Mouse (Mus musculus) MEL (cell line): ENCODE data around the gene Osbpl3. TPM values are rescaled to one million over a fixed set of nuclear protein-coding genes. Genes with fewer than 3 reads are reported as not detected.

Source experiments
- DNase-seq: peaks from one replicate; pipeline ENCODE4 v3.0.0; 2011; ENCODE audit warnings: low read depth, low spot score
- H3K27ac ChIP-seq: 2 replicates; pipeline ENCODE4 v1.5.1; 2012; ENCODE audit warnings: low read depth, mild to moderate bottlenecking, control low read depth, low read length, moderate library complexity; ENCODE audit not compliant: control insufficient read depth
- H3K27me3 ChIP-seq, 2 experiments: fragments of 150-350 bp in 1 of 2; sonication (generic) in 1 of 2; 2 replicates each; pipeline ENCODE4 v1.6.1; 2012; ENCODE audit warnings: low read length in 2 of 2, mild to moderate bottlenecking in 2 of 2, improper control_type of control experiment in 1 of 2, moderate library complexity in 1 of 2; ENCODE audit not compliant: insufficient read depth in 2 of 2, control insufficient read depth in 1 of 2
- H3K36me3 ChIP-seq, 2 experiments: 2 replicates each; pipeline ENCODE4 v1.6.1; 2012 to 2014; ENCODE audit warnings: low read length in 2 of 2, improper control_type of control experiment in 1 of 2, inconsistent platforms in 1 of 2, mild to moderate bottlenecking in 1 of 2; ENCODE audit not compliant: insufficient read depth in 2 of 2, control insufficient read depth in 1 of 2
- H3K4me1 ChIP-seq, 2 experiments: fragments of 150-350 bp in 1 of 2; sonication (generic) in 1 of 2; 2 replicates each; pipeline ENCODE4 v1.6.1; 2012; ENCODE audit warnings: low read length in 2 of 2, improper control_type of control experiment in 1 of 2, mild to moderate bottlenecking in 1 of 2; ENCODE audit not compliant: insufficient read depth in 2 of 2, control insufficient read depth in 1 of 2
- H3K4me3 ChIP-seq, 2 experiments: fragments of 150-350 bp in 1 of 2; sonication (generic) in 1 of 2; 2 replicates each; pipeline ENCODE4 v1.5.1; 2012; ENCODE audit warnings: low read depth in 2 of 2, low read length in 2 of 2, mild to moderate bottlenecking in 2 of 2, moderate library complexity in 2 of 2, control low read depth in 1 of 2, improper control_type of control experiment in 1 of 2; ENCODE audit not compliant: control insufficient read depth in 1 of 2, insufficient read depth in 1 of 2
- H3K79me2 ChIP-seq: 2 replicates; pipeline ENCODE4 v1.6.1; 2012; ENCODE audit warnings: mild to moderate bottlenecking, low read length, moderate library complexity; ENCODE audit not compliant: control insufficient read depth, poor library complexity, insufficient read depth
- H3K9ac ChIP-seq: 2 replicates; pipeline ENCODE4 v1.6.1; 2012; ENCODE audit warnings: low read depth, mild to moderate bottlenecking, control low read depth, low read length, moderate library complexity; ENCODE audit not compliant: control insufficient read depth, poor library complexity, severe bottlenecking
- H3K9me3 ChIP-seq: fragments of 150-350 bp; sonication (generic); replicated peaks from 2 replicates; pipeline ENCODE4 v1.6.1; 2012; ENCODE audit warnings: mild to moderate bottlenecking, low read length, improper control_type of control experiment, moderate library complexity; ENCODE audit not compliant: insufficient read depth
- BHLHE40 ChIP-seq: IDR thresholded peaks from 2 replicates; pipeline ENCODE4 v1.6.1; 2012; ENCODE audit warnings: low read depth, mild to moderate bottlenecking, inconsistent platforms, low read length, improper control_type of control experiment, borderline replicate concordance
- CHD1 ChIP-seq: IDR thresholded peaks from 2 replicates; pipeline ENCODE4 v1.6.1; 2012; ENCODE audit warnings: low read depth, mild to moderate bottlenecking, inconsistent platforms, low read length, improper control_type of control experiment
- E2F4 ChIP-seq: IDR thresholded peaks from 2 replicates; pipeline ENCODE4 v1.6.1; 2011; ENCODE audit warnings: low read depth, low read length, improper control_type of control experiment, borderline replicate concordance
- ELF1 ChIP-seq: IDR thresholded peaks from 2 replicates; pipeline ENCODE4 v1.6.1; 2014; ENCODE audit warnings: low read depth, mild to moderate bottlenecking, inconsistent platforms, low read length, improper control_type of control experiment, moderate library complexity
- ETS1 ChIP-seq: IDR thresholded peaks from 2 replicates; pipeline ENCODE4 v1.6.1; 2012; ENCODE audit warnings: low read depth, mild to moderate bottlenecking, inconsistent platforms, low read length, improper control_type of control experiment, moderate library complexity
- GATA1 ChIP-seq: IDR thresholded peaks from 2 replicates; pipeline ENCODE4 v1.6.1; 2011; ENCODE audit warnings: low read depth, low read length, improper control_type of control experiment
- JUND ChIP-seq: IDR thresholded peaks from 2 replicates; pipeline ENCODE4 v1.6.1; 2011; ENCODE audit warnings: low read depth, mild to moderate bottlenecking, improper control_type of control experiment, low read length
- MEF2A ChIP-seq: IDR thresholded peaks from 2 replicates; pipeline ENCODE4 v1.6.1; 2014; ENCODE audit warnings: low read depth, mild to moderate bottlenecking, inconsistent platforms, low read length, improper control_type of control experiment; ENCODE audit not compliant: poor library complexity, insufficient replicate concordance, severe bottlenecking; ENCODE audit errors: extremely low read depth
- MXI1 ChIP-seq: IDR thresholded peaks from 2 replicates; pipeline ENCODE4 v1.6.1; 2011; ENCODE audit warnings: mild to moderate bottlenecking, low read depth, low read length, improper control_type of control experiment
- MYC ChIP-seq: IDR thresholded peaks from 2 replicates; pipeline ENCODE4 v1.6.1; 2011; ENCODE audit warnings: low read depth, mild to moderate bottlenecking, low read length, improper control_type of control experiment, moderate library complexity
- NELFE ChIP-seq: IDR thresholded peaks from 2 replicates; pipeline ENCODE4 v1.6.1; 2011; ENCODE audit warnings: low read depth, low read length, improper control_type of control experiment
- POLR2A ChIP-seq, 2 experiments: IDR thresholded peaks; 2 replicates each; pipeline ENCODE4 v1.6.1; 2011 to 2012; ENCODE audit warnings: low read length in 2 of 2, mild to moderate bottlenecking in 2 of 2, control low read depth in 1 of 2, improper control_type of control experiment in 1 of 2, low read depth in 1 of 2, moderate library complexity in 1 of 2; ENCODE audit not compliant: control insufficient read depth in 1 of 2, insufficient read depth in 1 of 2, poor library complexity in 1 of 2
- POLR2AphosphoS5 ChIP-seq: IDR thresholded peaks from 2 replicates; pipeline ENCODE4 v1.6.1; 2012; ENCODE audit warnings: low read depth, borderline replicate concordance, mild to moderate bottlenecking, inconsistent platforms, low read length, moderate library complexity, mixed read lengths
- RAD21 ChIP-seq: IDR thresholded peaks from 2 replicates; pipeline ENCODE4 v1.6.1; 2011; ENCODE audit warnings: mild to moderate bottlenecking, low read depth, low read length, improper control_type of control experiment
- RCOR1 ChIP-seq: IDR thresholded peaks from 2 replicates; pipeline ENCODE4 v1.6.1; 2012; ENCODE audit warnings: low read depth, mild to moderate bottlenecking, inconsistent platforms, low read length, improper control_type of control experiment
- SIN3A ChIP-seq: IDR thresholded peaks from 2 replicates; pipeline ENCODE4 v1.6.1; 2012; ENCODE audit warnings: low read length, improper control_type of control experiment, inconsistent platforms
- SMC3 ChIP-seq: IDR thresholded peaks from 2 replicates; pipeline ENCODE4 v1.6.1; 2011; ENCODE audit warnings: low read depth, low read length, improper control_type of control experiment
- TCF12 ChIP-seq: IDR thresholded peaks from 2 replicates; pipeline ENCODE4 v1.6.1; 2014; ENCODE audit warnings: low read depth, mild to moderate bottlenecking, inconsistent platforms, low read length, improper control_type of control experiment, moderate library complexity
- UBTF ChIP-seq: IDR thresholded peaks from 2 replicates; pipeline ENCODE4 v1.6.1; 2012; ENCODE audit warnings: low read depth, mild to moderate bottlenecking, inconsistent platforms, low read length, improper control_type of control experiment, moderate library complexity, borderline replicate concordance; ENCODE audit not compliant: insufficient read depth
- USF1 ChIP-seq: IDR thresholded peaks from 2 replicates; pipeline ENCODE4 v1.6.1; 2014; ENCODE audit warnings: low read depth, mild to moderate bottlenecking, inconsistent platforms, low read length, improper control_type of control experiment, moderate library complexity
- USF2 ChIP-seq, 2 experiments: IDR thresholded peaks; 2 replicates each; pipeline ENCODE4 v1.6.1; 2011 to 2012; ENCODE audit warnings: improper control_type of control experiment in 2 of 2, low read length in 2 of 2, borderline replicate concordance in 1 of 2, inconsistent platforms in 1 of 2, low read depth in 1 of 2, mild to moderate bottlenecking in 1 of 2; ENCODE audit not compliant: insufficient read depth in 1 of 2
- ZKSCAN1 ChIP-seq: IDR thresholded peaks from 2 replicates; pipeline ENCODE4 v1.6.1; 2012; ENCODE audit warnings: low read depth, mild to moderate bottlenecking, inconsistent platforms, low read length, improper control_type of control experiment, moderate library complexity
- ZNF384 ChIP-seq: IDR thresholded peaks from 2 replicates; pipeline ENCODE4 v1.6.1; 2012; ENCODE audit warnings: low read depth, mild to moderate bottlenecking, inconsistent platforms, low read length, improper control_type of control experiment
- polyA plus RNA-seq, 2 experiments: library from polyadenylated mRNA; stranded (reverse) in 1 of 2; unstranded in 1 of 2; fragments of >175 nt in 1 of 2; fragments of >200 nt in 1 of 2; gene quantifications; 2 replicates each; pipeline versions ENCODE4 v1.2.1 to v1.2.4; 2012; ENCODE audit warnings: low replicate concordance in 2 of 2, low read depth in 1 of 2; ENCODE audit not compliant: insufficient read length in 2 of 2, insufficient read depth in 1 of 2, missing spikeins in 1 of 2
- total RNA-seq: library from RNA; depleted of rRNA; stranded (reverse); fragments of 300-350 nt; gene quantifications from 2 replicates; pipeline ENCODE4 v1.2.3, GENCODE M21; 2012

Gene Osbpl3
- total and polyA plus RNA-seq, 3 experiments = 4.9 to 5.6 TPM; not detected in 1

DNA sequence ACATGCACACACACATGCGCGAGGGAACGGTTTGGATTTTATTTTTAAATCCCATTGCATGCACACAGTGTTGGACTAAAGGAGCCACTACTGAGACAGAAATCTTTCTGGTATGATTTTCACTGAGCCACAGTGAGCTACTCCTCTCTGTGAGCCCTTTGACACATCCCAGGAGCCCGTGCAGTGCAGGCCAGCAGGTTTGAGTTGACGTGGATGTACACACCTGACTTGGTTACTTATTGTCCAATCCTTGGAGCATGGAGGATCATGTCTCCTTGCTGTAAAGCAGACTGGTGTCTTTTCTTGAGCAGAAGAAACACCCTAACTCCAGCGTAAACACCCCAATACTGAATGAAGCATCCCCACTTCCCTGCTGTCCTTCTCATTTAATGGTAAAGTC, 57.7 kb downstream of the Osbpl3 start:
- H3K79me2 ChIP-seq = no peaks in the 10 kb centered on the region
- no peak for DNase-seq
- no peaks in the 10 kb centered on the region for H3K9me3 ChIP-seq
- no peak overlapping the region for H3K9ac ChIP-seq
- H3K4me3 ChIP-seq = no peak overlapping the region
- TF ChIP-seq RCOR1 = no peak
- no peak for TF ChIP-seq POLR2AphosphoS5
- no peak for TF ChIP-seq GATA1
- TF ChIP-seq RAD21 = no peak
- no peak for TF ChIP-seq TCF12
- TF ChIP-seq MYC = no peak
- no peak for TF ChIP-seq SIN3A
- no peak for TF ChIP-seq ELF1
- no peak for TF ChIP-seq UBTF
- TF ChIP-seq ETS1 = no peak
- no peak for TF ChIP-seq USF1
- TF ChIP-seq NELFE = no peak
- TF ChIP-seq POLR2A (IDR thresholded peaks at IDR 0.05; ENCODE audit: control insufficient read depth in 1 of 2, insufficient read depth in 1 of 2, low read depth in 1 of 2, low read length in 2 of 2, poor library complexity in 1 of 2) = no peak
- TF ChIP-seq ZKSCAN1 = no peak
- TF ChIP-seq JUND = no peak
- no peaks in the 10 kb centered on the region for H3K27me3 ChIP-seq
- H3K36me3 ChIP-seq = no peaks in the 10 kb centered on the region
- no peak overlapping the region for H3K27ac ChIP-seq
- H3K4me1 ChIP-seq = no peaks in the 10 kb centered on the region

DNA sequence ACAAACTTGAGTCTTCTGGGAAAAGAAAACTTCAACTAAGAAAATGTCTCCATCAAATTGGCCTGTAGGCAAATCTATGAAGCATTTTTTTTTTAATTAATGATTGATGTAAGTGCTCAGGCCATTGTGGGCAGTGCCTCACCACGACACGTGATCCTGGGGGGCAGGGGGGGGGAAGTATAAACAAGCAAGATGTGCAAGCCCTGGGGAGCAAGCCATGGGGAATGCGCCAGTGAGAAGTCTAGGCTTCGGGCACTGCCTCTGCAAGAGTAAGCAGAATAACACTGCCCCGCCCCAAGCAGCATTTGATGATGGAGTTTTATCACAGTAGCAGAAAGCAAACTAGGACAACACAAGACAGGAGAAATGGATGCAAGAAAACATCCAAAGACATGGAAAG, 58.9 kb downstream of the Osbpl3 start:
- Histone ChIP-seq H3K27me3 (no peaks in the 10 kb centered on the region), H3K79me2 (no peaks in the 10 kb centered on the region), H3K27ac (no peak overlapping the region), H3K4me1 (no peaks in the 10 kb centered on the region), H3K4me3 (no peak overlapping the region), H3K36me3 (no peaks in the 10 kb centered on the region), H3K9me3 (no peaks in the 10 kb centered on the region), H3K9ac (no peak overlapping the region)
- TF ChIP-seq E2F4 (no peak), USF2 (IDR thresholded peaks at IDR 0.05; ENCODE audit: borderline replicate concordance in 1 of 2, insufficient read depth in 1 of 2, low read depth in 1 of 2, low read length in 2 of 2) (no peak), MEF2A (no peak), BHLHE40 (no peak), SMC3 (no peak), TCF12 (no peak), ETS1 (no peak), POLR2A (IDR thresholded peaks at IDR 0.05; ENCODE audit: control insufficient read depth in 1 of 2, insufficient read depth in 1 of 2, low read depth in 1 of 2, low read length in 2 of 2, poor library complexity in 1 of 2) (no peak), MXI1 (no peak), UBTF (no peak), SIN3A (no peak), CHD1 (no peak), ZNF384 (no peak), POLR2AphosphoS5 (no peak)
- no peak for DNase-seq
